Mouse (Mus musculus): ENCODE data around the gene Slc26a1. TPM values are rescaled to one million over a fixed set of nuclear protein-coding genes. Genes with fewer than 3 reads are reported as not detected.

Gene Slc26a1
- total RNA-seq (2021) = under 1 TPM in 1 of 2 experiments, not detected in 1; 0.23 TPM

GRCm38 (mm10) chr5:108675251-108675816 is at the start of gene Slc26a1:
TSS of gene Slc26a1 (minus strand) at chr5:108675569.
- DNase-seq = no peak

GRCm38 (mm10) chr5:108724006-108724405 is 48.6 kb upstream of the Slc26a1 start:
- DNase-seq = no peak

GRCm38 (mm10) chr5:108719761-108720160 is 44.4 kb upstream of the Slc26a1 start:
- DNase-seq = no peak

GRCm38 (mm10) chr5:108718051-108718450 is 42.7 kb upstream of the Slc26a1 start:
- DNase-seq = no peak

- no peak for DNase-seq
Observed at GRCm38 (mm10) chr5:108715974-108716373, 40.6 kb upstream of the Slc26a1 start.

GRCm38 (mm10) chr5:108714149-108714548 is 38.8 kb upstream of the Slc26a1 start:
- DNase-seq = peak; percentile 28

GRCm38 (mm10) chr5:108713691-108714090 is 38.3 kb upstream of the Slc26a1 start:
- DNase-seq = no peak

GRCm38 (mm10) chr5:108713096-108713495 is 37.7 kb upstream of the Slc26a1 start:
- DNase-seq = no peak

GRCm38 (mm10) chr5:108711968-108712367 is 36.6 kb upstream of the Slc26a1 start:
- DNase-seq = no peak

- no peak for DNase-seq
Observed at GRCm38 (mm10) chr5:108708981-108709731, 33.8 kb upstream of the Slc26a1 start.

GRCm38 (mm10) chr5:108708419-108708818 is 33.0 kb upstream of the Slc26a1 start:
- DNase-seq = no peak

GRCm38 (mm10) chr5:108707758-108708157 is 32.4 kb upstream of the Slc26a1 start:
- DNase-seq = no peak

GRCm38 (mm10) chr5:108703754-108704626 is 28.6 kb upstream of the Slc26a1 start:
- no peak for DNase-seq

GRCm38 (mm10) chr5:108701341-108702021 is 26.1 kb upstream of the Slc26a1 start:
- no peak for DNase-seq

- no peak for DNase-seq
Observed at GRCm38 (mm10) chr5:108700346-108700745, 25.0 kb upstream of the Slc26a1 start.

- DNase-seq = no peak
Observed at GRCm38 (mm10) chr5:108697341-108697753, 22.0 kb upstream of the Slc26a1 start.

- no peak for DNase-seq
Observed at GRCm38 (mm10) chr5:108696542-108696941, 21.2 kb upstream of the Slc26a1 start.

GRCm38 (mm10) chr5:108695861-108696260 is 20.5 kb upstream of the Slc26a1 start:
- no peak for DNase-seq

- peak; percentile 51 for DNase-seq
Observed at GRCm38 (mm10) chr5:108694352-108695261, 19.2 kb upstream of the Slc26a1 start.

- peak; percentile 90 for DNase-seq
Observed at GRCm38 (mm10) chr5:108693872-108694288, 18.5 kb upstream of the Slc26a1 start.

- DNase-seq = peak; percentile 74
Observed at GRCm38 (mm10) chr5:108692271-108692670, 16.9 kb upstream of the Slc26a1 start, which contains the start of gene Fgfrl1. TSS of gene Fgfrl1 (plus strand) at chr5:108692382.

Data from heart, postnatal 4 days (tissue).